Mouse (Mus musculus): Measurements from ENCODE around the gene Coa4.

Coa4 gene

GRCm38 (mm10) chr7:100503076-100503475 is 33.8 kb upstream of the Coa4 start:
- no peak for DNase-seq (ENCODE audit: low read depth in 1 of 2, low spot score in 2 of 2)

GRCm38 (mm10) chr7:100504740-100505487 is 32.0 kb upstream of the Coa4 start:
- DNase-seq (ENCODE audit: low read depth in 1 of 2, low spot score in 2 of 2) = no peak

GRCm38 (mm10) chr7:100506494-100506893 is 30.4 kb upstream of the Coa4 start:
- no peak for DNase-seq (ENCODE audit: low read depth in 1 of 2, low spot score in 2 of 2)

GRCm38 (mm10) chr7:100508670-100509069 is 28.2 kb upstream of the Coa4 start:
- no peak for DNase-seq (ENCODE audit: low read depth in 1 of 2, low spot score in 2 of 2)

GRCm38 (mm10) chr7:100511602-100512001 is 25.3 kb upstream of the Coa4 start:
- DNase-seq (ENCODE audit: low read depth in 1 of 2, low spot score in 2 of 2) = no peak

GRCm38 (mm10) chr7:100514573-100514972 is 22.3 kb upstream of the Coa4 start, which contains the start of gene Dnajb13:
Gene Dnajb13, minus strand, starts transcription at chr7:100514960.
- DNase-seq (ENCODE audit: low read depth in 1 of 2, low spot score in 2 of 2) = no peak

GRCm38 (mm10) chr7:100520204-100520603 is 16.7 kb upstream of the Coa4 start:
- no peak for DNase-seq (ENCODE audit: low read depth in 1 of 2, low spot score in 2 of 2)

- peak in 1 of 2 experiments; percentile 77 for DNase-seq (ENCODE audit: low read depth in 1 of 2, low spot score in 2 of 2)
Observed at GRCm38 (mm10) chr7:100520663-100521285, 16.1 kb upstream of the Coa4 start.

GRCm38 (mm10) chr7:100522222-100522621 is 14.6 kb upstream of the Coa4 start:
- no peak for DNase-seq (ENCODE audit: low read depth in 1 of 2, low spot score in 2 of 2)

GRCm38 (mm10) chr7:100524669-100525068 is 12.2 kb upstream of the Coa4 start:
- DNase-seq (ENCODE audit: low read depth in 1 of 2, low spot score in 2 of 2) = no peak

- no peak for DNase-seq (ENCODE audit: low read depth in 1 of 2, low spot score in 2 of 2)
Observed at GRCm38 (mm10) chr7:100530766-100531165, 6.1 kb upstream of the Coa4 start.

- DNase-seq (ENCODE audit: low read depth in 1 of 2, low spot score in 2 of 2) = no peak
Observed at GRCm38 (mm10) chr7:100533503-100533902, 3.4 kb upstream of the Coa4 start.

- DNase-seq (ENCODE audit: low read depth in 1 of 2, low spot score in 2 of 2) = no peak
Observed at GRCm38 (mm10) chr7:100534216-100534615, 2.7 kb upstream of the Coa4 start.

GRCm38 (mm10) chr7:100535831-100536230 is 1.0 kb upstream of the Coa4 start:
- DNase-seq (ENCODE audit: low read depth in 1 of 2, low spot score in 2 of 2) = no peak

- DNase-seq (ENCODE audit: low read depth in 1 of 2, low spot score in 2 of 2) = no peak
Observed at GRCm38 (mm10) chr7:100537519-100537902, 640 bp downstream of the Coa4 start.

- DNase-seq (ENCODE audit: low read depth in 1 of 2, low spot score in 2 of 2) = peak; percentile 20 to 26
Observed at GRCm38 (mm10) chr7:100539516-100539915, 2.6 kb downstream of the Coa4 start.

- no peak for DNase-seq (ENCODE audit: low read depth in 1 of 2, low spot score in 2 of 2)
Observed at GRCm38 (mm10) chr7:100544437-100544836, 7.6 kb downstream of the Coa4 start.

GRCm38 (mm10) chr7:100547631-100548030 is 10.8 kb downstream of the Coa4 start:
- DNase-seq (ENCODE audit: low read depth in 1 of 2, low spot score in 2 of 2) = no peak

- no peak for DNase-seq (ENCODE audit: low read depth in 1 of 2, low spot score in 2 of 2)
Observed at GRCm38 (mm10) chr7:100549796-100550195, 12.9 kb downstream of the Coa4 start.

GRCm38 (mm10) chr7:100550338-100551007 is 13.6 kb downstream of the Coa4 start:
- DNase-seq (ENCODE audit: low read depth in 1 of 2, low spot score in 2 of 2) = no peak

- DNase-seq (ENCODE audit: low read depth in 1 of 2, low spot score in 2 of 2) = no peak
Observed at GRCm38 (mm10) chr7:100554939-100555338, 18.1 kb downstream of the Coa4 start.

GRCm38 (mm10) chr7:100555431-100555951 is 18.6 kb downstream of the Coa4 start:
- DNase-seq (ENCODE audit: low read depth in 1 of 2, low spot score in 2 of 2) = no peak
